Mouse (Mus musculus) stomach, embryonic 15.5 days (tissue): ENCODE measurements at regions not wholly inside any gene's neighbourhood (a gene's known extent, or its start where the extent isn't known, plus 50 kb on each side); places are given as distances from the start of the nearest gene placed in this dataset.

Experiments
- ATAC-seq: fragments of 200-750 bp; cut with Nextera tagmentation; 2 replicates; pipeline ENCODE4 v1.8.0; 2017; ENCODE audit warnings: low read depth, moderate number of reproducible peaks, moderate TSS enrichment; ENCODE audit not compliant: insufficient read depth, low FRiP score
- H3K27ac ChIP-seq: fragments of 300-500 bp; sonication (generic); 2 replicates; pipeline ENCODE4 v1.5.1; 2015; ENCODE audit warnings: mild to moderate bottlenecking, inconsistent platforms
- H3K27me3 ChIP-seq: fragments of 300-500 bp; sonication (generic); replicated peaks from 2 replicates; pipeline ENCODE4 v1.6.1; 2015; ENCODE audit warnings: inconsistent platforms
- H3K36me3 ChIP-seq: fragments of 300-500 bp; sonication (generic); 2 replicates; pipeline ENCODE4 v1.6.1; 2015; ENCODE audit warnings: inconsistent platforms
- H3K4me1 ChIP-seq: fragments of 300-500 bp; sonication (generic); 2 replicates; pipeline ENCODE4 v1.6.1; 2015; ENCODE audit warnings: inconsistent platforms
- H3K4me2 ChIP-seq: fragments of 300-500 bp; sonication (generic); 2 replicates; pipeline ENCODE4 v1.6.1; 2015; ENCODE audit warnings: mild to moderate bottlenecking, inconsistent platforms
- H3K4me3 ChIP-seq: fragments of 300-500 bp; sonication (generic); replicated peaks from 2 replicates; pipeline ENCODE4 v1.5.1; 2015; ENCODE audit warnings: inconsistent platforms
- H3K9ac ChIP-seq: fragments of 300-500 bp; sonication (generic); 2 replicates; pipeline ENCODE4 v1.6.1; 2015; ENCODE audit warnings: inconsistent platforms
- H3K9me3 ChIP-seq: fragments of 300-500 bp; sonication (generic); 2 replicates; pipeline ENCODE4 v1.6.1; 2016; ENCODE audit warnings: inconsistent platforms
- WGBS: fragments of 180-500 bp; shearing (Covaris S2); methylation state at CpG from one replicate; pipeline ENCODE4 v1.1.7; 2015; 5-methylcytosine and 5-hydroxymethylcytosine counted together

- no peaks in the 10 kb centered on the region for H3K27me3 ChIP-seq
- H3K4me3 ChIP-seq: no peak overlapping the region
- H3K36me3 ChIP-seq: no peaks in the 10 kb centered on the region
- no peak for ATAC-seq
- no peaks in the 10 kb centered on the region for H3K9me3 ChIP-seq
- no peaks in the 10 kb centered on the region for H3K4me1 ChIP-seq
- no peak overlapping the region for H3K4me2 ChIP-seq
- no peak overlapping the region for H3K27ac ChIP-seq
- 70% methylated on average over 8 of the region's 8 CpGs for WGBS
- no peak overlapping the region for H3K9ac ChIP-seq
These were observed 137.9 kb upstream of the Mpdz start for GRCm38 (mm10) chr4:81580553-81580952.

GRCm38 (mm10) chr4:81579389-81580110 is 136.9 kb upstream of the Mpdz start:
- no peaks in the 10 kb centered on the region for H3K27me3 ChIP-seq
- no peak overlapping the region for H3K4me3 ChIP-seq
- ATAC-seq: no peak
- no peak overlapping the region for H3K4me2 ChIP-seq
- WGBS: 62% methylated on average over 8 of the region's 8 CpGs
- no peaks in the 10 kb centered on the region for H3K36me3 ChIP-seq
- H3K4me1 ChIP-seq: no peaks in the 10 kb centered on the region
- H3K9ac ChIP-seq: no peak overlapping the region
- H3K9me3 ChIP-seq: no peaks in the 10 kb centered on the region
- H3K27ac ChIP-seq: no peak overlapping the region

- Histone ChIP-seq H3K9me3 (no peaks in the 10 kb centered on the region), H3K36me3 (no peaks in the 10 kb centered on the region), H3K4me2 (no peak overlapping the region), H3K9ac (no peak overlapping the region), H3K27ac (no peak overlapping the region), H3K4me1 (no peaks in the 10 kb centered on the region), H3K4me3 (no peak overlapping the region), H3K27me3 (no peaks in the 10 kb centered on the region)
- 64% methylated on average over 6 of the region's 6 CpGs for WGBS
- ATAC-seq: no peak
These were observed 136.4 kb upstream of the Mpdz start for GRCm38 (mm10) chr4:81578981-81579380.

- no peak overlapping the region for H3K4me3 ChIP-seq
- no peaks in the 10 kb centered on the region for H3K27me3 ChIP-seq
- no peak overlapping the region for H3K9ac ChIP-seq
- no peaks in the 10 kb centered on the region for H3K4me1 ChIP-seq
- no peaks in the 10 kb centered on the region for H3K9me3 ChIP-seq
- no peak overlapping the region for H3K27ac ChIP-seq
- no peaks in the 10 kb centered on the region for H3K36me3 ChIP-seq
- no peak for ATAC-seq
- H3K4me2 ChIP-seq: no peak overlapping the region
- WGBS: 47% methylated on average over 5 of the region's 5 CpGs
These were observed 131.2 kb upstream of the Mpdz start for GRCm38 (mm10) chr4:81573771-81574170.

GRCm38 (mm10) chr4:81570736-81571135 is 128.1 kb upstream of the Mpdz start:
- Histone ChIP-seq H3K4me3 (no peak overlapping the region), H3K9ac (no peak overlapping the region), H3K36me3 (no peaks in the 10 kb centered on the region), H3K4me1 (no peaks in the 10 kb centered on the region), H3K9me3 (no peaks in the 10 kb centered on the region), H3K27me3 (no peaks in the 10 kb centered on the region), H3K4me2 (no peak overlapping the region), H3K27ac (no peak overlapping the region)
- ATAC-seq: no peak
- WGBS: 74% methylated on average over 4 of the region's 4 CpGs

GRCm38 (mm10) chr4:81569531-81569930 is 126.9 kb upstream of the Mpdz start:
- H3K9ac ChIP-seq: no peak overlapping the region
- no peaks in the 10 kb centered on the region for H3K27me3 ChIP-seq
- H3K4me1 ChIP-seq: no peaks in the 10 kb centered on the region
- H3K36me3 ChIP-seq: no peaks in the 10 kb centered on the region
- no peak overlapping the region for H3K4me2 ChIP-seq
- H3K4me3 ChIP-seq: no peak overlapping the region
- H3K9me3 ChIP-seq: no peaks in the 10 kb centered on the region
- ATAC-seq: no peak
- WGBS: 74% methylated on average over 3 of the region's 3 CpGs
- no peak overlapping the region for H3K27ac ChIP-seq

- no peaks in the 10 kb centered on the region for H3K9me3 ChIP-seq
- H3K4me2 ChIP-seq: no peak overlapping the region
- WGBS: 80% methylated on average over 6 of the region's 6 CpGs
- H3K36me3 ChIP-seq: no peaks in the 10 kb centered on the region
- H3K27ac ChIP-seq: no peak overlapping the region
- H3K27me3 ChIP-seq: no peaks in the 10 kb centered on the region
- ATAC-seq: no peak
- H3K9ac ChIP-seq: no peak overlapping the region
- 0 out of 2 replicates have a peak, but pooled peaks cover 3% of the 10 kb centered on the region for H3K4me1 ChIP-seq
- H3K4me3 ChIP-seq: no peak overlapping the region
These were observed 125.8 kb upstream of the Mpdz start for GRCm38 (mm10) chr4:81568404-81568803.

GRCm38 (mm10) chr4:81567928-81568327 is 125.3 kb upstream of the Mpdz start:
- WGBS: 51% methylated on average over 5 of the region's 5 CpGs
- H3K4me3 ChIP-seq: no peak overlapping the region
- H3K9ac ChIP-seq: no peak overlapping the region
- no peaks in the 10 kb centered on the region for H3K36me3 ChIP-seq
- H3K4me2 ChIP-seq: no peak overlapping the region
- H3K27me3 ChIP-seq: no peaks in the 10 kb centered on the region
- H3K9me3 ChIP-seq: no peaks in the 10 kb centered on the region
- 0 out of 2 replicates have a peak, but pooled peaks cover 3% of the 10 kb centered on the region for H3K4me1 ChIP-seq
- ATAC-seq: no peak
- H3K27ac ChIP-seq: no peak overlapping the region

- WGBS: 64% methylated on average over 11 of the region's 11 CpGs
These were observed 123.9 kb upstream of the Mpdz start for GRCm38 (mm10) chr4:81566526-81566925.

GRCm38 (mm10) chr4:81565422-81566395 is 123.1 kb upstream of the Mpdz start:
- Histone ChIP-seq H3K4me2 (no peak overlapping the region), H3K27ac (no peak overlapping the region), H3K36me3 (no peaks in the 10 kb centered on the region), H3K9ac (no peak overlapping the region), H3K4me3 (no peak overlapping the region), H3K27me3 (no peaks in the 10 kb centered on the region), H3K9me3 (no peaks in the 10 kb centered on the region), H3K4me1 (0 out of 2 replicates have a peak, but pooled peaks cover 3% of the 10 kb centered on the region)
- WGBS: 80% methylated on average over 21 of the region's 21 CpGs
- no peak for ATAC-seq

More at GRCm38 (mm10) chr4:81566526-81566925, 123.9 kb upstream of the Mpdz start:
- H3K27me3 ChIP-seq: no peaks in the 10 kb centered on the region
- no peaks in the 10 kb centered on the region for H3K9me3 ChIP-seq
- H3K4me2 ChIP-seq: no peak overlapping the region
- no peak overlapping the region for H3K9ac ChIP-seq
- 0 out of 2 replicates have a peak, but pooled peaks cover 3% of the 10 kb centered on the region for H3K4me1 ChIP-seq
- H3K36me3 ChIP-seq: no peaks in the 10 kb centered on the region
- ATAC-seq: no peak
- no peak overlapping the region for H3K27ac ChIP-seq
- H3K4me3 ChIP-seq: no peak overlapping the region

- H3K9me3 ChIP-seq: no peaks in the 10 kb centered on the region
- H3K4me1 ChIP-seq: 0 out of 2 replicates have a peak, but pooled peaks cover 3% of the 10 kb centered on the region
- H3K4me3 ChIP-seq: no peak overlapping the region
- no peak overlapping the region for H3K27ac ChIP-seq
- H3K9ac ChIP-seq: no peak overlapping the region
- no peaks in the 10 kb centered on the region for H3K27me3 ChIP-seq
- no peak overlapping the region for H3K4me2 ChIP-seq
- ATAC-seq: no peak
- H3K36me3 ChIP-seq: no peaks in the 10 kb centered on the region
- 5% methylated on average over 6 of the region's 6 CpGs for WGBS
These were observed 121.8 kb upstream of the Mpdz start for GRCm38 (mm10) chr4:81564446-81564845.

GRCm38 (mm10) chr4:81563574-81563973 is 121.0 kb upstream of the Mpdz start:
- Histone ChIP-seq H3K9ac (no peak overlapping the region), H3K27ac (no peak overlapping the region)
- WGBS: 41% methylated on average over 10 of the region's 10 CpGs

More at GRCm38 (mm10) chr4:81563574-81563973, 121.0 kb upstream of the Mpdz start:
- Histone ChIP-seq H3K4me2 (no peak overlapping the region), H3K4me3 (no peak overlapping the region), H3K9me3 (no peaks in the 10 kb centered on the region), H3K36me3 (no peaks in the 10 kb centered on the region), H3K4me1 (0 out of 2 replicates have a peak, but pooled peaks cover 3% of the 10 kb centered on the region), H3K27me3 (no peaks in the 10 kb centered on the region)
- no peak for ATAC-seq
